Mouse (Mus musculus) splenic B cell, adult 2 months (primary cell): ENCODE data around the gene AI413582.

Source experiments
- DNase-seq: peaks from one replicate; pipeline ENCODE4 v3.0.0-alpha.2; 2011; ENCODE audit warnings: low read depth, low spot score
- H3K27me3 ChIP-seq: 2 replicates; pipeline ENCODE4 v1.6.1; 2012; ENCODE audit warnings: mild to moderate bottlenecking, low read length, moderate library complexity, mixed read lengths; ENCODE audit not compliant: control insufficient read depth, poor library complexity, insufficient read depth, severe bottlenecking
- H3K36me3 ChIP-seq: 2 replicates; pipeline ENCODE4 v1.6.1; 2012; ENCODE audit warnings: mild to moderate bottlenecking, low read length, moderate library complexity, mixed read lengths; ENCODE audit not compliant: control insufficient read depth, poor library complexity, insufficient read depth, severe bottlenecking

Gene AI413582

GRCm38 (mm10) chr17:27528030-27528429 is 37.5 kb downstream of the AI413582 start:
- no peaks in the 10 kb centered on the region for H3K27me3 ChIP-seq
- DNase-seq = no peak
- no peaks in the 10 kb centered on the region for H3K36me3 ChIP-seq

DNA sequence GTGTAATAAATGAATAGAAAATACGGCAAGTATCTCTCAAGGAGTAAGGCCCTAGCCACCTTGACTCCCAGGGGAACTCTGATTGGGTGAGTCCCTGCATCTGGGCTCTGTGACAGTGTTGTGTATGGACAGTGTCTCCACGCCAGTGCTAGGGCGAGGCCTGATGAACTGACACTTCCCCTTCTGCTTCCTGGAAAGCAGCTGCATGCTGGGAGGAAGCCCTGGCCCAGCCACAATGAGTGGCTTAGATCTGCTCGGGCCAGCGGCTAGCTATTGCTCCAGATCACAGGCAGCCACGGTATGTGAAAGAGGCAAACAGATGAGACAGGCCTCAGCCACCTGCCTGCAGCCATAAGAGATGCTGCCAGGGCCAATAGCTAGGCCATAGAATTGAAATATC is 38.4 kb downstream of the AI413582 start:
- DNase-seq = peak; percentile 57

DNA sequence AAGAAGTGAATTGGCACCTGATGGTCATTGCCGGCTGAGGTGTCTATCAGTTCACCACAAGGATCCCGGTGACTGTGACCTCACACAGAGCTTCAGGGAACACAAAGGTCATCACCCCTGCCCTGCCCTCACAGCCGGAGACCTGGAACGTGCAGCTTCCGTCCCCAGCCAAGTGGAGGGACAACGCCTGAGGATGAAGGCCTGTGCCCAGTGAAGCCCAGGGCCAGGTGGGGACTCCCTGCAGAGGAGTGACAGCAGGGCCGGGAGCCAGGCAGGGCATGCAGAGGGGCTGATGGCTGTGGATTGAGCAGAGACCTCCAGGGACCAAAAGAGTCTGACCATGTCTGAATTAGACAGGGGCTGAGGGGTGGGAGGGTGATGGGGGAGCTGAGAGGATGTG is 42.4 kb downstream of the AI413582 start:
- Histone ChIP-seq H3K27me3 (no peaks in the 10 kb centered on the region; the same call in 1 of the 2 replicates), H3K36me3 (no peaks in the 10 kb centered on the region)
- DNase-seq = no peak

More for the DNA sequence above, 38.4 kb downstream of the AI413582 start:
- Histone ChIP-seq H3K36me3 (no peaks in the 10 kb centered on the region), H3K27me3 (no peaks in the 10 kb centered on the region)

GRCm38 (mm10) chr17:27521303-27521702 is 44.3 kb downstream of the AI413582 start, which contains the start of gene Grm4:
Gene Grm4, minus strand, starts transcription at chr17:27521403.
- no peak for DNase-seq
- H3K36me3 ChIP-seq = no peaks in the 10 kb centered on the region

DNA sequence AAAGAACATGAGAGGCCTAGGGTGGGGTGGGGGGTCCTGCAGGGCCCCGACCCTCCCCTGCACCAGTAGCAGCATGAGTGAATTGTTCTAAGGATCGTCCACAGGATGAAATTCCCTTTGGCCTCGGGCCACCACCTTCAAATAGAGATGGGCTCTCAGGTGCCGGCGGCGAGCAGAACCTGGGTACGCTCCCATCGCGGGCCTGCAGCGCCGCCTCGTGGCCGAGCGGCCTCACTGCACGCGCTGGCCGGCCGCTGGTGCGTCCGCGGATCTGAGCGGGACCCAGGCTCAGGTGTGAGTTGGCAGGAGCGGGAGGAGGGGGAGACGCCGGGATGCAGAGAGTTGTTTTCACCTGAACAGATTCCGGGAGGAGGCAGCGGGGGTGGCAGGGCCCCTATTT is 45.0 kb downstream of the AI413582 start:
- Histone ChIP-seq H3K36me3 (no peaks in the 10 kb centered on the region), H3K27me3 (no peaks in the 10 kb centered on the region; the same call in 1 of the 2 replicates)
- DNase-seq = peak; percentile 75

More at GRCm38 (mm10) chr17:27521303-27521702, 44.3 kb downstream of the AI413582 start, which contains the start of gene Grm4:
- H3K27me3 ChIP-seq = no peaks in the 10 kb centered on the region; the same call in 1 of the 2 replicates

GRCm38 (mm10) chr17:27518700-27519595 is 46.6 kb downstream of the AI413582 start:
- no peak for DNase-seq
- Histone ChIP-seq H3K27me3 (no peaks in the 10 kb centered on the region; the same call in 1 of the 2 replicates), H3K36me3 (no peaks in the 10 kb centered on the region)

DNA sequence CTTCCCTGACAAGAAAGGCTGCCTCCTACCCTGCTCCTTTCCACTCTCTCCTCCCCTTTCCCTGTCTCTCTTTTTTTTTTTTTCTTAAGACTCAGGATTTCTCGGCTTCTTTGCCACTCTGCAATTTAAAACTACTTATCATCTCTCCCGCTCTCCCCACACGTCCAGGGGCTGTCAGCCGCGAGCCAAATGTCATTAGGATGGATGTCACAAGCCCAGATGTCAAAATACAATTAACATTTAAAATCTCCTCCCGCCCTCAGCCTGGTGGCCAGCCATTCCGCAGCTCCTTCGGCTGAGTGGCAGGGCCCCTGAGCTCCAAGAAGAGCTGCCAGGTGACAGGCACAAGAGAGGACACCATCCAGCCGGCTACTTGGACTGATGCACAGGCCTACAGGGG is 47.3 kb downstream of the AI413582 start:
- no peak for DNase-seq

DNA sequence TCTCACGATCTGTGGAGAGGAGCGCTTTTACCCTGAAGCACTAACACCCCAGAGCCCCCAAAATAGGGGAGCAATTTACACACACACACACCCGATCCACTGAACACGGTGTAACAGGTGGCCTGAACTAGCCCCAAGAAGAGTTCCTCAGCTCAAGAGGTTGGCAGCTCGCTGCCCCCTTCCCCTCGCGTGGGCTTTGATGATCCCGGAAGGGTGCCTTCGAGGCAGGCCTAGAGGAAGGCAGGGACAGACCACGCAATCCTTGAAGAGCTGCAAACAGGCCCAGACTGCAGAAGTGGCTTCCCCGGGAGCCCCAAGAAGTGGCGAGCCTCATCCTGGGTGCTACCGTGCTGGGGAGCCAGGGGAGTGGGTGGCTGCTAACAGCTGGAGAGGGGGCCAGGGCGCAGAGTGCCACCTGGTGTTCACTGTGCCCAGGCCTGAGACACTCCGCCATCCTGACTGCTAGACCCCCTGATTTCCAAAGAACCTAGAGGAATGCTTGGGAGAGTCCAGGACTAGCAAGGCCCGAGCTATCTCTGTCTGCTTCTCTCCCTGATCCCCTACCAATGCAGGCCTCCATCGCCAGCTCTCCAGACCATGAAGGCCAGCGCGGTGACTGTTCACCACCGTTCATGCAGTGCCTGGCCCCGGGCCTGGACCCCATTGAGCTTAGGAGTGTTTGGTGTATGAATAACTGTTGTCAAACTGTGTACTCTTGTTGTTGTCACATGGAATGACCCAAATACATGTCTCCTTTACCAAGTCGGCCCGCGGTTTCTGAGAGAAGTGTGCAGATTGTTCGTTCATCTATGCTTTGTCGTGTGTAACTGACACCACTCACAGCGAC is 51.4 kb downstream of the AI413582 start:
- Histone ChIP-seq H3K27me3 (peaks cover 2% of the 10 kb centered on the region; the same call in 1 of the 2 replicates), H3K36me3 (no peaks in the 10 kb centered on the region)
- no peak for DNase-seq

More for the DNA sequence above, 47.3 kb downstream of the AI413582 start:
- Histone ChIP-seq H3K36me3 (no peaks in the 10 kb centered on the region), H3K27me3 (no peaks in the 10 kb centered on the region; the same call in 1 of the 2 replicates)
